Mouse (Mus musculus): ENCODE data around the gene Pafah1b2. TPM values are rescaled to one million over a fixed set of nuclear protein-coding genes. Genes with fewer than 3 reads are reported as not detected.

The Pafah1b2 gene
- polyA plus RNA-seq, 1 experiment from 2014 or later = 118 TPM

GRCm38 (mm10) chr9:46038786-46039185 is 26.3 kb upstream of the Pafah1b2 start:
- 92% methylated on average over 13 of the region's 13 CpGs for WGBS (ENCODE audit: insufficient replicate concordance)
- Histone ChIP-seq H3K4me2 (no peak overlapping the region), H3K36me3 (peaks cover 8% of the 10 kb centered on the region; the same call in 1 of the 2 replicates), H3K4me3 (no peak overlapping the region), H3K27me3 (replicated peaks) (no peaks in the 10 kb centered on the region), H3K9me3 (replicated peaks) (no peaks in the 10 kb centered on the region), H3K27ac (no peak overlapping the region), H3K9ac (no peak overlapping the region), H3K4me1 (peaks cover 1% of the 10 kb centered on the region; the same call in 1 of the 2 replicates)
- ATAC-seq = no peak

GRCm38 (mm10) chr9:46036881-46037280 is 24.4 kb upstream of the Pafah1b2 start:
- no peak overlapping the region for H3K9ac ChIP-seq
- H3K36me3 ChIP-seq = peaks cover 8% of the 10 kb centered on the region; the same call in 1 of the 2 replicates
- H3K27me3 ChIP-seq (replicated peaks) = no peaks in the 10 kb centered on the region
- no peak overlapping the region for H3K27ac ChIP-seq
- ATAC-seq = no peak
- H3K4me1 ChIP-seq = peaks cover 18% of the 10 kb centered on the region
- no peaks in the 10 kb centered on the region for H3K9me3 ChIP-seq (replicated peaks)
- no peak overlapping the region for H3K4me2 ChIP-seq
- H3K4me3 ChIP-seq = no peak overlapping the region
- WGBS (ENCODE audit: insufficient replicate concordance) = 88% methylated on average over 8 of the region's 8 CpGs

- Histone ChIP-seq H3K9me3 (replicated peaks) (no peaks in the 10 kb centered on the region), H3K27ac (no peak overlapping the region), H3K4me3 (no peak overlapping the region), H3K4me1 (peaks cover 30% of the 10 kb centered on the region), H3K4me2 (no peak overlapping the region), H3K27me3 (replicated peaks) (no peaks in the 10 kb centered on the region), H3K36me3 (peaks cover 7% of the 10 kb centered on the region; the same call in 1 of the 2 replicates), H3K9ac (no peak overlapping the region)
- 73% methylated on average over 9 of the region's 9 CpGs for WGBS (ENCODE audit: insufficient replicate concordance)
- no peak for ATAC-seq
These were observed 22.9 kb upstream of the Pafah1b2 start for GRCm38 (mm10) chr9:46035290-46035871.

- Histone ChIP-seq H3K4me2 (no peak overlapping the region), H3K9ac (no peak overlapping the region), H3K27me3 (replicated peaks) (no peaks in the 10 kb centered on the region), H3K4me1 (peaks cover 40% of the 10 kb centered on the region), H3K27ac (no peak overlapping the region), H3K4me3 (no peak overlapping the region), H3K36me3 (0 out of 2 replicates have a peak, but pooled peaks cover 5% of the 10 kb centered on the region), H3K9me3 (replicated peaks) (no peaks in the 10 kb centered on the region)
- ATAC-seq = no peak
- 42% methylated on average over 3 of the region's 3 CpGs for WGBS (ENCODE audit: insufficient replicate concordance)
These were observed 21.4 kb upstream of the Pafah1b2 start for GRCm38 (mm10) chr9:46033862-46034261.

GRCm38 (mm10) chr9:46033058-46033457 is 20.6 kb upstream of the Pafah1b2 start:
- 47% methylated on average over 1 of the region's 1 CpGs for WGBS (ENCODE audit: insufficient replicate concordance)
- ATAC-seq = no peak
- Histone ChIP-seq H3K9ac (no peak overlapping the region), H3K4me2 (no peak overlapping the region), H3K4me3 (no peak overlapping the region), H3K27me3 (replicated peaks) (no peaks in the 10 kb centered on the region), H3K36me3 (0 out of 2 replicates have a peak, but pooled peaks cover 5% of the 10 kb centered on the region), H3K9me3 (replicated peaks) (no peaks in the 10 kb centered on the region), H3K4me1 (peaks cover 40% of the 10 kb centered on the region), H3K27ac (no peak overlapping the region)

- H3K9me3 ChIP-seq (replicated peaks) = no peaks in the 10 kb centered on the region
- H3K4me3 ChIP-seq = no peak overlapping the region
- H3K4me1 ChIP-seq = peaks cover 44% of the 10 kb centered on the region
- no peak overlapping the region for H3K9ac ChIP-seq
- WGBS (ENCODE audit: insufficient replicate concordance) = 75% methylated on average over 6 of the region's 6 CpGs
- H3K27ac ChIP-seq = 0 out of 2 replicates have a peak overlapping the region, but pooled peaks have one; percentile 32
- no peak for ATAC-seq
- no peaks in the 10 kb centered on the region for H3K27me3 ChIP-seq (replicated peaks)
- H3K36me3 ChIP-seq = 0 out of 2 replicates have a peak, but pooled peaks cover 5% of the 10 kb centered on the region
- no peak overlapping the region for H3K4me2 ChIP-seq
These were observed 19.7 kb upstream of the Pafah1b2 start for GRCm38 (mm10) chr9:46032190-46032589.

GRCm38 (mm10) chr9:46030968-46031367 is 18.5 kb upstream of the Pafah1b2 start:
- Histone ChIP-seq H3K9me3 (replicated peaks) (no peaks in the 10 kb centered on the region), H3K4me1 (peaks cover 44% of the 10 kb centered on the region), H3K4me2 (no peak overlapping the region), H3K4me3 (no peak overlapping the region), H3K9ac (no peak overlapping the region), H3K27ac (no peak overlapping the region), H3K27me3 (replicated peaks) (no peaks in the 10 kb centered on the region), H3K36me3 (0 out of 2 replicates have a peak, but pooled peaks cover 5% of the 10 kb centered on the region)
- no peak for ATAC-seq
- WGBS (ENCODE audit: insufficient replicate concordance) = 74% methylated on average over 6 of the region's 6 CpGs

- H3K9ac ChIP-seq = no peak overlapping the region
- no peak overlapping the region for H3K4me3 ChIP-seq
- ATAC-seq = no peak
- 0 out of 2 replicates have a peak, but pooled peaks cover 5% of the 10 kb centered on the region for H3K36me3 ChIP-seq
- no peaks in the 10 kb centered on the region for H3K9me3 ChIP-seq (replicated peaks)
- H3K4me1 ChIP-seq = peaks cover 44% of the 10 kb centered on the region
- H3K27ac ChIP-seq = no peak overlapping the region
- H3K27me3 ChIP-seq (replicated peaks) = no peaks in the 10 kb centered on the region
- WGBS (ENCODE audit: insufficient replicate concordance) = 74% methylated on average over 5 of the region's 5 CpGs
- no peak overlapping the region for H3K4me2 ChIP-seq
These were observed 17.7 kb upstream of the Pafah1b2 start for GRCm38 (mm10) chr9:46030184-46030583.

- Histone ChIP-seq H3K9me3 (replicated peaks) (no peaks in the 10 kb centered on the region), H3K36me3 (0 out of 2 replicates have a peak, but pooled peaks cover 5% of the 10 kb centered on the region), H3K9ac (no peak overlapping the region), H3K27ac (no peak overlapping the region), H3K4me3 (no peak overlapping the region), H3K4me2 (no peak overlapping the region), H3K4me1 (peaks cover 44% of the 10 kb centered on the region), H3K27me3 (replicated peaks) (no peaks in the 10 kb centered on the region)
- WGBS (ENCODE audit: insufficient replicate concordance) = 70% methylated on average over 6 of the region's 6 CpGs
- ATAC-seq = no peak
These were observed 17.0 kb upstream of the Pafah1b2 start for GRCm38 (mm10) chr9:46029534-46029933.

GRCm38 (mm10) chr9:46027994-46028393 is 15.5 kb upstream of the Pafah1b2 start:
- H3K4me2 ChIP-seq = no peak overlapping the region
- whole genome bisulfite sequencing (ENCODE audit: insufficient replicate concordance) = 50% methylated on average over 8 of the region's 8 CpGs
- ATAC-seq = no peak
- H3K27me3 ChIP-seq (replicated peaks) = no peaks in the 10 kb centered on the region
- H3K4me1 ChIP-seq = peaks cover 39% of the 10 kb centered on the region
- no peak overlapping the region for H3K4me3 ChIP-seq
- H3K9ac ChIP-seq = no peak overlapping the region
- no peak overlapping the region for H3K27ac ChIP-seq
- no peaks in the 10 kb centered on the region for H3K9me3 ChIP-seq (replicated peaks)
- 0 out of 2 replicates have a peak, but pooled peaks cover 5% of the 10 kb centered on the region for H3K36me3 ChIP-seq

GRCm38 (mm10) chr9:46026058-46026849 is 13.8 kb upstream of the Pafah1b2 start:
- H3K4me1 ChIP-seq = peaks cover 23% of the 10 kb centered on the region
- H3K27ac ChIP-seq = no peak overlapping the region
- no peak overlapping the region for H3K4me2 ChIP-seq
- H3K36me3 ChIP-seq = 0 out of 2 replicates have a peak, but pooled peaks cover 8% of the 10 kb centered on the region
- ATAC-seq = no peak
- no peaks in the 10 kb centered on the region for H3K27me3 ChIP-seq (replicated peaks)
- H3K9me3 ChIP-seq (replicated peaks) = no peaks in the 10 kb centered on the region
- H3K4me3 ChIP-seq = no peak overlapping the region
- 80% methylated on average over 9 of the region's 9 CpGs for WGBS (ENCODE audit: insufficient replicate concordance)
- H3K9ac ChIP-seq = no peak overlapping the region

GRCm38 (mm10) chr9:46023591-46023990 is 11.1 kb upstream of the Pafah1b2 start:
- no peaks in the 10 kb centered on the region for H3K9me3 ChIP-seq (replicated peaks)

More at GRCm38 (mm10) chr9:46023591-46023990, 11.1 kb upstream of the Pafah1b2 start:
- Histone ChIP-seq H3K4me2 (no peak overlapping the region), H3K9ac (no peak overlapping the region), H3K4me3 (no peak overlapping the region), H3K27me3 (replicated peaks) (no peaks in the 10 kb centered on the region), H3K4me1 (peaks cover 8% of the 10 kb centered on the region; the same call in 1 of the 2 replicates), H3K36me3 (peaks cover 17% of the 10 kb centered on the region), H3K27ac (no peak overlapping the region)
- 89% methylated on average over 11 of the region's 11 CpGs for WGBS (ENCODE audit: insufficient replicate concordance)
- no peak for ATAC-seq

Data from liver, embryonic 12.5 days (tissue).